Mouse (Mus musculus): Measurements from ENCODE around the gene Pik3ip1. TPM values are rescaled to one million over a fixed set of nuclear protein-coding genes. Genes with fewer than 3 reads are reported as not detected.

Pik3ip1 gene
- polyA plus RNA-seq, 1 experiment = 151 TPM

DNA sequence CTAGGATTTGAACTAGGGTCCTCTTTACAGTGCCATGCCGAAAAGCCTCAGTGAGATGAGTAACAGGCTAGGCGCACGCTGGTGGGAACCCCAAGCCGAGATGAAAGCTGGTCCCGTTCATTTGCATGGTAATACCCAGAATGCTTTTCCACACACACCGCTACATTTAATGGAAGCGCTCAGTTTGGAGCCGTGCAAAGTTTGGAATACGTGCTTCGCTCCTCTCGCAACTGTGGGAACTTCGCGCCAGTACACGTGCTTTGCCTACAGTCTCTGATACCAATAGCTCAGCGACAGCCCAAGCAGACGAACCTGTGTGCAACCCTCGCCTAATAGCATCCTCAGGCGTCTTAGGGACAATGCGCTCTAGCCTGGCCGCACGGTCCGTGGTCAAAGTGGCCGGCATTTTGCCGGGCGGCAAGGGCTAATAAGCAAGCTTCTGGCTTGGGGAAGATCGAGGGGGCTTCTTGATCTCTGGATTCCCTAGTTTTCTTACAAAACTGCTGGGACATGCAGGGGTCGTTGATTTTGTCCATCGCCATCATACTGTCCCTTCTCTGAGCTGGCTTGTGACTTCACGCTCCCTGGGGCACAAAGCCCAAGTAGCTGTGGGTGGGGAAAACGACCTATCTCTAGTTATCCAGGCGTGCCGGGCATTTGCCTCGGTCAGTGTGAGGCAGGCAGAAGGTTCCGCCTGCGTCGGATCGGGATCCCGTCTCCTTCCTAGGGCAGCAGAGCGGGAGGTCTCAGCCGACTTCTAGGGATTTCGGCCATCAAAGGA lies 41.5 kb upstream of the Pik3ip1 start, which contains the start of gene Patz1:
Gene Patz1, plus strand, starts transcription at position 354 of the 781 bp plus-strand sequence.
- peak within 1 kb of the TSS; percentile 89 for H3K27ac ChIP-seq (ENCODE audit: control insufficient read depth, insufficient read depth, low read length)
- peak; percentile 40 for DNase-seq
- H3K4me3 ChIP-seq (ENCODE audit: control insufficient read depth, insufficient read depth, low read length) = peak within 1 kb of the TSS; percentile 71
- H3K4me1 ChIP-seq (replicated peaks; ENCODE audit: control insufficient read depth, insufficient read depth, low read length) = peaks cover 14% of the 10 kb centered on the region
- TF ChIP-seq CTCF (IDR thresholded peaks at IDR 0.05; ENCODE audit: borderline replicate concordance, control insufficient read depth, extremely low read depth, insufficient read depth, low read length, poor library complexity) (no peak), POLR2A (IDR thresholded peaks at IDR 0.05; ENCODE audit: control insufficient read depth, extremely low read depth, insufficient read depth, low read length, poor library complexity) (no peak)
- WGBS = 1% methylated on average over 41 of the region's 41 CpGs
- no peaks in the 10 kb centered on the region for H3K27me3 ChIP-seq (ENCODE audit: control insufficient read depth, insufficient read depth, low read length)
- no peaks in the 10 kb centered on the region for H3K36me3 ChIP-seq (ENCODE audit: control insufficient read depth, insufficient read depth, low read length)

DNA sequence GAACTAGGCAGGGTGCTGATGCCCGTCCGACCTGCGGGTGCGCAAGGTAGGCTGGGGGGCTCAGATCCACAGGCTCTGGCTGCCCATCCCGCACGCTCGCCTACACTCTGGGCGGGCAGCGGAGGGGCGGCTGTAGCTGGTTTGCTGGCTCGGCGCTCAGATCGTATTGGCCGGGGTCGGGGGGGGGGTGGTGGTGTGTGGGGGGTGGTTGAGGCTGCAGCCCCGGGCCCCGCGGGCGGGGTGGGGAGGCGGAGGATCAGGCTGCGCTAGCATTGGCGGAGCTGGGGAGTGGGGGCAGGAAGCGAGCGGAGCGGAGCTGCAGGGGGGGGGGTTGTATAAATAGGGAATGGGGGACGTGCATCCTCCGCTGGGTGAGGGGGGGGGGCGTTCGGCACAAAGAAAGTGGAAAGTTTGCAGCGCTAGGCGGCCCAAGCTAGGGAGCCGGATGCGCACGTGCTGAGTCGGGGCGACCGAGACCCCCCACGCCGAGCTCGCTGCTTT lies 40.8 kb upstream of the Pik3ip1 start:
- no peaks in the 10 kb centered on the region for H3K27me3 ChIP-seq (ENCODE audit: control insufficient read depth, insufficient read depth, low read length)
- peak overlapping the region; percentile 71 for H3K4me3 ChIP-seq (ENCODE audit: control insufficient read depth, insufficient read depth, low read length)
- 2% methylated on average over 38 of the region's 40 CpGs for WGBS
- peak; percentile 83 for DNase-seq
- peaks cover 20% of the 10 kb centered on the region for H3K4me1 ChIP-seq (replicated peaks; ENCODE audit: control insufficient read depth, insufficient read depth, low read length)
- TF ChIP-seq CTCF (IDR thresholded peaks at IDR 0.05; ENCODE audit: borderline replicate concordance, control insufficient read depth, extremely low read depth, insufficient read depth, low read length, poor library complexity) = no peak
- TF ChIP-seq POLR2A (IDR thresholded peaks at IDR 0.05; ENCODE audit: control insufficient read depth, extremely low read depth, insufficient read depth, low read length, poor library complexity) = no peak
- peaks cover 3% of the 10 kb centered on the region; the same call in 1 of the 2 replicates for H3K36me3 ChIP-seq (ENCODE audit: control insufficient read depth, insufficient read depth, low read length)
- H3K27ac ChIP-seq (ENCODE audit: control insufficient read depth, insufficient read depth, low read length) = peak overlapping the region; percentile 89

DNA sequence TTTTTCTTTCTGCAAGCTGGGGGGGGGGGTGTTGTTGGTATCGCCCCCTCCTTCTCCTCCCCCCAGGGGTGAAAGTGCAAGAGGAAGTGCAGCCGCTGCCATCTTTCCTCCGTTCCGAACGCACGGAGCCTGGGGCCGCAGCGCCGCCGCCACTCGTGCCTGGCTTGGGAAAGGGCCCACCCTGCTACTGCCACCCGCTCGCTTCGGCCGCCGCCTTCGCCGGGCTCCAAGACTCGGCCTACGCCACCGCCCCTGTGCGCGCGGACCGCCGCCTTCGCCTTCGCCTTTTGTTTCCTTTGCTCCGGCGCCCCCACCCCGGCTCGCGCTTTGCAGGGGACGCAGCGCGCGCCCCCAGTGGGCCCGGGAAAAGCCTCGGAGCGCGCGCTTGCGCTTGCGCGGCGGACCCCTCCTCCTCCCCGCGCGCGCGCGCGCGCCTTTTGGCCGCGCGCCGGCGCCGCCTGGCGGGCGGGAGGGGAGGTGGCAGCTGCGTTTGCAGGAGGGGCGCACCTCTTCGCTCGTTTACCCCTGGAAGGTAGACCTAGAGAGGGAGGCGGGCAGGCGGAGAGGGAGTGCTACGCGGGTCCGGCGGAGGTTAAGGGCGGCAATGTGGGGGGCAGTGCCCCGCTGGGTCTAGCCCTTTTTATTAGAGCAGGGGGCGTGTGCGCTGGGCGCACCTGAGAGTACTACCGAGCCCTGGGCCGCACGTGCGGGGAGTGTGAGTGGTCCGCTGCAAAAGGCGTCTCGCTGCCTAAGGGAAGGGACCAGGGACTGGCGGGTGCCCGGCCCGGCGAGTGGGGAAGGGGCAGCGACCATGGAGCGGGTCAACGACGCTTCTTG lies 40.2 kb upstream of the Pik3ip1 start:
- under 1% methylated on average over 88 of the region's 92 CpGs for WGBS
- Histone ChIP-seq H3K27me3 (ENCODE audit: control insufficient read depth, insufficient read depth, low read length) (no peaks in the 10 kb centered on the region), H3K4me1 (replicated peaks; ENCODE audit: control insufficient read depth, insufficient read depth, low read length) (peaks cover 27% of the 10 kb centered on the region), H3K27ac (ENCODE audit: control insufficient read depth, insufficient read depth, low read length) (peak overlapping the region; percentile 90), H3K36me3 (ENCODE audit: control insufficient read depth, insufficient read depth, low read length) (peaks cover 7% of the 10 kb centered on the region; the same call in 1 of the 2 replicates), H3K4me3 (ENCODE audit: control insufficient read depth, insufficient read depth, low read length) (peak overlapping the region; percentile 71)
- TF ChIP-seq CTCF (IDR thresholded peaks at IDR 0.05; ENCODE audit: borderline replicate concordance, control insufficient read depth, extremely low read depth, insufficient read depth, low read length, poor library complexity) = peak; percentile 98
- peak; percentile 94 for TF ChIP-seq POLR2A (IDR thresholded peaks at IDR 0.05; ENCODE audit: control insufficient read depth, extremely low read depth, insufficient read depth, low read length, poor library complexity)
- peak; percentile 88 for DNase-seq

DNA sequence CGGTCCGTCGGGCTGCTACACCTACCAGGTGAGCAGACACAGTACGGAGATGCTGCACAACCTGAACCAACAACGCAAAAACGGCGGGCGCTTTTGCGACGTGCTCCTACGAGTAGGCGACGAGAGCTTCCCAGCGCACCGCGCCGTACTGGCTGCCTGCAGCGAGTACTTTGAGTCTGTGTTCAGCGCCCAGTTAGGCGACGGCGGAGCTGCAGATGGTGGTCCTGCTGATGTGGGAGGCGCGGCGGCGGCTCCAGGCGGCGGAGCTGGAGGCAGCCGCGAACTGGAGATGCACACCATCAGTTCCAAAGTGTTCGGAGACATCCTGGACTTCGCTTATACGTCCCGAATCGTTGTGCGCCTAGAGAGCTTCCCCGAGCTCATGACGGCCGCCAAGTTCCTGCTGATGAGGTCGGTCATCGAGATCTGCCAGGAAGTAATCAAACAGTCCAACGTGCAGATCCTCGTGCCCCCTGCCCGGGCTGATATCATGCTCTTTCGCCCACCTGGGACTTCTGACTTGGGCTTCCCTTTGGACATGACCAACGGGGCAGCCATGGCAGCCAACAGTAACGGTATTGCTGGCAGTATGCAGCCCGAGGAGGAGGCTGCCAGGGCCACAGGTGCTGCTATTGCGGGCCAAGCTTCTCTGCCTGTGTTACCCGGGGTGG lies 39.4 kb upstream of the Pik3ip1 start:
- Histone ChIP-seq H3K27me3 (ENCODE audit: control insufficient read depth, insufficient read depth, low read length) (no peaks in the 10 kb centered on the region), H3K4me3 (ENCODE audit: control insufficient read depth, insufficient read depth, low read length) (peak overlapping the region; percentile 71), H3K4me1 (replicated peaks; ENCODE audit: control insufficient read depth, insufficient read depth, low read length) (peaks cover 34% of the 10 kb centered on the region), H3K27ac (ENCODE audit: control insufficient read depth, insufficient read depth, low read length) (peak overlapping the region; percentile 90), H3K36me3 (ENCODE audit: control insufficient read depth, insufficient read depth, low read length) (peaks cover 12% of the 10 kb centered on the region; the same call in 1 of the 2 replicates)
- whole genome bisulfite sequencing = under 1% methylated on average over 50 of the region's 50 CpGs
- DNase-seq = peak; percentile 66
- TF ChIP-seq CTCF (IDR thresholded peaks at IDR 0.05; ENCODE audit: borderline replicate concordance, control insufficient read depth, extremely low read depth, insufficient read depth, low read length, poor library complexity) (no peak), POLR2A (IDR thresholded peaks at IDR 0.05; ENCODE audit: control insufficient read depth, extremely low read depth, insufficient read depth, low read length, poor library complexity) (no peak)

DNA sequence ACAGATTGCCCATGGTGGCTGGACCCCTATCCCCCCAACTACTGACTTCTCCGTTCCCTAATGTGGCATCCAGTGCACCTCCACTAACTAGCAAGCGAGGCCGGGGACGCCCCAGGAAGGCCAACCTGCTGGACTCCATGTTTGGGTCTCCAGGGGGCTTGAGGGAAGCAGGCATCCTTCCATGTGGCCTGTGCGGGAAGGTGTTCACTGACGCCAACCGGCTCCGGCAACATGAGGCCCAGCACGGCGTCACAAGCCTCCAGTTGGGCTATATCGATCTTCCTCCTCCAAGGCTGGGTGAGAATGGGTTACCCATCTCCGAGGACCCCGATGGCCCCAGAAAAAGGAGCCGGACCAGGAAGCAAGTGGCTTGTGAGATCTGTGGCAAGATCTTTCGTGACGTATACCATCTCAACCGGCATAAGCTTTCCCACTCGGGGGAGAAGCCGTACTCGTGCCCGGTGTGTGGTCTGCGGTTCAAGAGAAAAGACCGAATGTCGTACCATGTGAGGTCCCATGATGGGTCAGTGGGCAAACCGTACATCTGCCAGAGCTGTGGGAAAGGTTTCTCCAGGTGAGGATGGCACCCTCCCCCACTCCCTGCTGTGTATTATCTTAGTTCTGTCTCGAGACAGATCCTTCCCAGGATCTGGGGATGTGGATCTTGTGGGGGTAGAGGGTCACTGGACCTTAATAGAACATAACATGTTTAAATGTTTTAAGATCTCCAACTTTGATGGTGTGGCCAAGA lies 38.7 kb upstream of the Pik3ip1 start:
- peak overlapping the region; percentile 90 for H3K27ac ChIP-seq (ENCODE audit: control insufficient read depth, insufficient read depth, low read length)
- WGBS = under 1% methylated on average over 26 of the region's 26 CpGs
- TF ChIP-seq CTCF (IDR thresholded peaks at IDR 0.05; ENCODE audit: borderline replicate concordance, control insufficient read depth, extremely low read depth, insufficient read depth, low read length, poor library complexity) (peak; percentile 13; the same call in 1 of the 2 replicates), POLR2A (IDR thresholded peaks at IDR 0.05; ENCODE audit: control insufficient read depth, extremely low read depth, insufficient read depth, low read length, poor library complexity) (no peak)
- peaks cover 13% of the 10 kb centered on the region; the same call in 1 of the 2 replicates for H3K36me3 ChIP-seq (ENCODE audit: control insufficient read depth, insufficient read depth, low read length)
- peaks cover 38% of the 10 kb centered on the region for H3K4me1 ChIP-seq (replicated peaks; ENCODE audit: control insufficient read depth, insufficient read depth, low read length)
- DNase-seq = peak; percentile 47
- H3K4me3 ChIP-seq (ENCODE audit: control insufficient read depth, insufficient read depth, low read length) = peak overlapping the region; percentile 71
- H3K27me3 ChIP-seq (ENCODE audit: control insufficient read depth, insufficient read depth, low read length) = no peaks in the 10 kb centered on the region

All from thymus, adult 2 months (tissue).